Mouse (Mus musculus): ENCODE measurements around the gene Cldn10. TPM values are rescaled to one million over a fixed set of nuclear protein-coding genes. Genes with fewer than 3 reads are reported as not detected.

Cldn10 gene
- polyA plus RNA-seq, 1 experiment: 0.16 TPM

DNA sequence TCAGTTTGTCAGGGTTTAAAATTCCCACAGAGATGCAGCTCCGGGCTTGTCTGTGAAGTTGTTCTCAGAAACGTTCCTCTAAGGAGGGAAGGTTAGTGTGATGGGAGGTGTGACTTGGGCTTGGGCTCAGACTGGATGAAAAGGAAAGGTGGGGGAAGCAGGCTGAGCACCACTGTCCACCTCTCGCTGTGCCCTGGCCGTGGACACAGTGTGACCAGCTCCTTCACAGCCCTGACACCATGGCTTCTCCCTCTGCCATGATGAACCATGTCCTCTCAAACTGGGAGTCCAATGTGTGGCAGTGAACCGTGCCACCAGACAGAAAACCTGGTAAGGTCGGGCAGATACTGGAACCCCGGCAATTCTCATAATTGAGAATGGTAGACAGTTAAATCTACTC, 6.1 kb upstream of the Cldn10 start:
- Histone ChIP-seq H3K36me3 (ENCODE audit: control insufficient read depth, insufficient read depth, low read length) (no peaks in the 10 kb centered on the region), H3K4me3 (ENCODE audit: control insufficient read depth, low read depth, low read length) (no peak overlapping the region), H3K27ac (ENCODE audit: control insufficient read depth, insufficient read depth, low read depth, low read length) (no peak overlapping the region), H3K27me3 (ENCODE audit: control insufficient read depth, insufficient read depth, low read length) (no peaks in the 10 kb centered on the region), H3K4me1 (ENCODE audit: control insufficient read depth, insufficient read depth, low read length) (no peaks in the 10 kb centered on the region)
- TF ChIP-seq POLR2A (IDR thresholded peaks at IDR 0.05; ENCODE audit: control insufficient read depth, low read depth, low read length) (no peak), CTCF (IDR thresholded peaks at IDR 0.05; ENCODE audit: control insufficient read depth, insufficient read depth, insufficient replicate concordance, low read depth, low read length) (no peak)

DNA sequence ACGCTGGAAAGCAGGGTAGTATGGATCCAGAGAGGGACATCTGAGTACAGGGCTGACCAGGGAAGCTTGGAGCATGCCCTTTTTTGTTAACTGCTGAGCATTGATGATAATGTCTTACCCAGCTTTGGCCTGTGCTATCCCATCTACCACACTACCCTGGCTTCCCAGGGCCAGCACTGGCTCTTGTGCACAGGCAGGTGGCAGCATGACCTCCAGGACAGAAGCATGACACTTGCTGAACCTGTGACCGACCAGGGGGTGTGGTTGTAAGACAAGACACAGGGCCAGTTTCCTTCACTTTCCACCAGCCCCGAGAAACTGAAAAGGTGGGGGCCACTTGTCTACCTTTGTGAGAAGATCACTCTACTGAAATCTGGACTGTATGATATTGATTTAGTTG, 5.5 kb upstream of the Cldn10 start:
- H3K4me3 ChIP-seq (ENCODE audit: control insufficient read depth, low read depth, low read length): no peak overlapping the region
- no peaks in the 10 kb centered on the region for H3K4me1 ChIP-seq (ENCODE audit: control insufficient read depth, insufficient read depth, low read length)
- TF ChIP-seq POLR2A (IDR thresholded peaks at IDR 0.05; ENCODE audit: control insufficient read depth, low read depth, low read length) (no peak), CTCF (IDR thresholded peaks at IDR 0.05; ENCODE audit: control insufficient read depth, insufficient read depth, insufficient replicate concordance, low read depth, low read length) (no peak)
- no peaks in the 10 kb centered on the region for H3K36me3 ChIP-seq (ENCODE audit: control insufficient read depth, insufficient read depth, low read length)
- no peaks in the 10 kb centered on the region for H3K27me3 ChIP-seq (ENCODE audit: control insufficient read depth, insufficient read depth, low read length)
- H3K27ac ChIP-seq (ENCODE audit: control insufficient read depth, insufficient read depth, low read depth, low read length): no peak overlapping the region

DNA sequence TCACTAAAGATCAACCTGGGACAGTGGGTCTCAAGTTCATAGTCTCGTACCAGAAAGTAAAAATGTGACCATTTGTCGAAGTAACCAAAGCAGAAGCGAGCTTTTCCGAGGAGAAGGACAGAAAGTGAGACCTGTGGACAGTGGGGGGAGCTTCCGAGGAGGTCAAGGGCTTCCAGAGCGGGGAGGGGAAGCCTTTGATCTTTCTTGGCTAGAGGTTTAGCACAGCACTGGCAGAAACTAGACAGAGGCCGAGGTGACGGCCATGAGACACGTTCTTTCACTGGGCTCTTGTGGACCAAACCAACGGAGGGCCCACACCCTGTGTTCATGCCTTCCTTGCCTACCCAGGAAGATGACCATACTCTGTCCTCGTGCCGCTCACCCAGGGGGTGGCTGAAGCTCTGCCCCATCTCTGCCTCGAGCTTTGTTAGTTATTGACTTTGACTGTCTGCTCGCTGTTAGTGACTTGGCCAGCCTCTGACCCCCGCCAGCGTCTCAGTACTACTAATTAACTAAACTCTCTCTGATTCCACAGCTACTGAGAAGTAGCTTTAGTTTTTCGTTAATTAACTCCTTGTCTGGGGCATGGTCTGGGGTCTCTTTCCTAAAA, 4.3 kb upstream of the Cldn10 start:
- TF ChIP-seq POLR2A (IDR thresholded peaks at IDR 0.05; ENCODE audit: control insufficient read depth, low read depth, low read length) (no peak), CTCF (IDR thresholded peaks at IDR 0.05; ENCODE audit: control insufficient read depth, insufficient read depth, insufficient replicate concordance, low read depth, low read length) (no peak)
- Histone ChIP-seq H3K27ac (ENCODE audit: control insufficient read depth, insufficient read depth, low read depth, low read length) (no peak overlapping the region), H3K4me3 (ENCODE audit: control insufficient read depth, low read depth, low read length) (no peak overlapping the region), H3K36me3 (ENCODE audit: control insufficient read depth, insufficient read depth, low read length) (no peaks in the 10 kb centered on the region), H3K4me1 (ENCODE audit: control insufficient read depth, insufficient read depth, low read length) (no peaks in the 10 kb centered on the region), H3K27me3 (ENCODE audit: control insufficient read depth, insufficient read depth, low read length) (no peaks in the 10 kb centered on the region)

- Histone ChIP-seq H3K4me1 (ENCODE audit: control insufficient read depth, insufficient read depth, low read length) (no peaks in the 10 kb centered on the region), H3K36me3 (ENCODE audit: control insufficient read depth, insufficient read depth, low read length) (no peaks in the 10 kb centered on the region), H3K27me3 (ENCODE audit: control insufficient read depth, insufficient read depth, low read length) (no peaks in the 10 kb centered on the region), H3K4me3 (ENCODE audit: control insufficient read depth, low read depth, low read length) (no peak overlapping the region), H3K27ac (ENCODE audit: control insufficient read depth, insufficient read depth, low read depth, low read length) (no peak overlapping the region)
- TF ChIP-seq CTCF (IDR thresholded peaks at IDR 0.05; ENCODE audit: control insufficient read depth, insufficient read depth, insufficient replicate concordance, low read depth, low read length) (no peak), POLR2A (IDR thresholded peaks at IDR 0.05; ENCODE audit: control insufficient read depth, low read depth, low read length) (no peak)
Observed at GRCm38 (mm10) chr14:118790217-118790616, 2.5 kb downstream of the Cldn10 start.

DNA sequence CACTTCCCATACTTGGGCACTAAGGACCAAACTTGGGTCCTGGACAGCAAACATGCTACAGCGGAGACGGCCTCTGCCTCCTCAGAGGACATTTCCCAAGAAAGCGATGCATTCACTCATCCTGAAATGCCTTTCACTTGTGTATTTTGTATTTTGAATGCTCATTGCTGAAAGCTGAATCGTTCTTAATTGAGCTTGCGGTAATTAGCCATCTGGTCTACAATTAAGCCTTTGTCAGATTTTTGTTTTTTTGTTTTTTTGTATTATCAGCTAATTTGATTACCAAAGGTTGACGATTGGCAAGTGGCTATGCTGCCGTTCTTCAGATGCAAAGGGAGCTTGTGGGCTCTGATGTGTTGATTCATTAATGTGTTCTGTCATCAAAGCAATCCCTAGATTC, 5.2 kb downstream of the Cldn10 start:
- no peaks in the 10 kb centered on the region for H3K27me3 ChIP-seq (ENCODE audit: control insufficient read depth, insufficient read depth, low read length)
- no peak overlapping the region for H3K27ac ChIP-seq (ENCODE audit: control insufficient read depth, insufficient read depth, low read depth, low read length)
- no peaks in the 10 kb centered on the region for H3K36me3 ChIP-seq (ENCODE audit: control insufficient read depth, insufficient read depth, low read length)
- H3K4me1 ChIP-seq (ENCODE audit: control insufficient read depth, insufficient read depth, low read length): no peaks in the 10 kb centered on the region
- TF ChIP-seq CTCF (IDR thresholded peaks at IDR 0.05; ENCODE audit: control insufficient read depth, insufficient read depth, insufficient replicate concordance, low read depth, low read length): no peak
- TF ChIP-seq POLR2A (IDR thresholded peaks at IDR 0.05; ENCODE audit: control insufficient read depth, low read depth, low read length): no peak
- no peak overlapping the region for H3K4me3 ChIP-seq (ENCODE audit: control insufficient read depth, low read depth, low read length)

DNA sequence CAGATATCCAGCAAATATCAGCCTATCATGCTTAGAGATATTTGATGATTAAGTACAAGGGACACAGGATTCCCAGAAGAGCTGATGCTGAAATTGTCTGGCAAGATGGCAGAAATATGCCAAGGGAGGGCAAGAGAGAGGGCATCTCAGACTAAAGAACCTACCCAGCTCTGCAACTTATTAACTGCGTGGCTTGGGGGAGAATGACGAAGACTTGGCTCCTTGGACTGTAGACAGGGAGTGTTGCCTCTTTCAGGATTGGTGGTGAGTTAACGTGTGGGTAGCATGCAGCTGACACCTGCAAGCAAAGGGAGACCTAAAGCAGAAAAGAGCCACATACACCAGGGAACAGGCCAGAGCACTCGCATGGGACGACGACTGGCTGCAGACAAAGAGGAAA, 5.7 kb downstream of the Cldn10 start:
- Histone ChIP-seq H3K4me1 (ENCODE audit: control insufficient read depth, insufficient read depth, low read length) (no peaks in the 10 kb centered on the region), H3K27me3 (ENCODE audit: control insufficient read depth, insufficient read depth, low read length) (no peaks in the 10 kb centered on the region), H3K4me3 (ENCODE audit: control insufficient read depth, low read depth, low read length) (no peak overlapping the region), H3K27ac (ENCODE audit: control insufficient read depth, insufficient read depth, low read depth, low read length) (no peak overlapping the region), H3K36me3 (ENCODE audit: control insufficient read depth, insufficient read depth, low read length) (no peaks in the 10 kb centered on the region)
- TF ChIP-seq CTCF (IDR thresholded peaks at IDR 0.05; ENCODE audit: control insufficient read depth, insufficient read depth, insufficient replicate concordance, low read depth, low read length): no peak
- no peak for TF ChIP-seq POLR2A (IDR thresholded peaks at IDR 0.05; ENCODE audit: control insufficient read depth, low read depth, low read length)

GRCm38 (mm10) chr14:118794196-118794595, 6.5 kb downstream of the Cldn10 start:
- no peak for TF ChIP-seq CTCF (IDR thresholded peaks at IDR 0.05; ENCODE audit: control insufficient read depth, insufficient read depth, insufficient replicate concordance, low read depth, low read length)
- TF ChIP-seq POLR2A (IDR thresholded peaks at IDR 0.05; ENCODE audit: control insufficient read depth, low read depth, low read length): no peak
- no peak overlapping the region for H3K4me3 ChIP-seq (ENCODE audit: control insufficient read depth, low read depth, low read length)

GRCm38 (mm10) chr14:118794893-118795292, 7.2 kb downstream of the Cldn10 start:
- no peaks in the 10 kb centered on the region for H3K27me3 ChIP-seq (ENCODE audit: control insufficient read depth, insufficient read depth, low read length)
- TF ChIP-seq POLR2A (IDR thresholded peaks at IDR 0.05; ENCODE audit: control insufficient read depth, low read depth, low read length) (no peak), CTCF (IDR thresholded peaks at IDR 0.05; ENCODE audit: control insufficient read depth, insufficient read depth, insufficient replicate concordance, low read depth, low read length) (no peak)
- H3K27ac ChIP-seq (ENCODE audit: control insufficient read depth, insufficient read depth, low read depth, low read length): no peak overlapping the region

More at GRCm38 (mm10) chr14:118794196-118794595, 6.5 kb downstream of the Cldn10 start:
- Histone ChIP-seq H3K4me1 (ENCODE audit: control insufficient read depth, insufficient read depth, low read length) (no peaks in the 10 kb centered on the region), H3K36me3 (ENCODE audit: control insufficient read depth, insufficient read depth, low read length) (no peaks in the 10 kb centered on the region), H3K27me3 (ENCODE audit: control insufficient read depth, insufficient read depth, low read length) (no peaks in the 10 kb centered on the region), H3K27ac (ENCODE audit: control insufficient read depth, insufficient read depth, low read depth, low read length) (no peak overlapping the region)

More at GRCm38 (mm10) chr14:118794893-118795292, 7.2 kb downstream of the Cldn10 start:
- Histone ChIP-seq H3K4me3 (ENCODE audit: control insufficient read depth, low read depth, low read length) (no peak overlapping the region), H3K4me1 (ENCODE audit: control insufficient read depth, insufficient read depth, low read length) (no peaks in the 10 kb centered on the region), H3K36me3 (ENCODE audit: control insufficient read depth, insufficient read depth, low read length) (no peaks in the 10 kb centered on the region)
